Mouse (Mus musculus): ENCODE data around the gene Dagla. TPM values are rescaled to one million over a fixed set of nuclear protein-coding genes. Genes with fewer than 3 reads are reported as not detected.

Dagla gene
- polyA plus RNA-seq, 1 experiment from 2014 or later: 8.9 TPM

DNA sequence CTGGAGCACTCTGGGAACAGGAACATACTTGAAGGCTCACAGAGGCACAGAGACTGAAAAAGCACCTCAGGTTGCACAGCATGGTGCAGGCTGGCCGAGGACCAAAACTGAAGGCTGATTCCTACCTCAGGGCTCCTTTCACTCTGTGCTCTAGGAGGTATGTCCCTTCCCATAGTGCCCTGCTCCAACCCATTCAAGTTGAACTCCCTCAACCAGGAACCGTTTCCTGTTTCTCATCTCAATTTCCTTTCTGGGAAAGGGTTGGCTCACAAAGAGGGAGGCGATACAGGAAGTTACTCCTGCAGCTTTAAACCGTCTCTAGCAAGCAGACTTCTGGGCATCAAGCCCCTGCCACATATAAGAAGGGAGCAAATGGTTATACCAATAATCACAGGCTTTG is 13.1 kb upstream of the Dagla start:
- Histone ChIP-seq H3K4me1 (ENCODE audit: control insufficient read depth, insufficient read depth, low read length) (no peaks in the 10 kb centered on the region), H3K36me3 (ENCODE audit: control insufficient read depth, insufficient read depth, low read length) (no peaks in the 10 kb centered on the region), H3K9me3 (ENCODE audit: control insufficient read depth, low read length) (no peaks in the 10 kb centered on the region), H3K4me2 (ENCODE audit: low read depth, low read length) (no peak overlapping the region), H3K27me3 (ENCODE audit: control insufficient read depth, insufficient read depth, low read length) (no peaks in the 10 kb centered on the region), H3K27ac (ENCODE audit: low read depth, low read length) (no peak overlapping the region), H3K4me3 (ENCODE audit: low read depth, low read length) (no peak overlapping the region), H3K9ac (replicated peaks; ENCODE audit: low read depth, low read length) (no peak overlapping the region)
- no peak for ATAC-seq (ENCODE audit: low read depth)
- 78% methylated on average over 4 of the region's 4 CpGs for WGBS

DNA sequence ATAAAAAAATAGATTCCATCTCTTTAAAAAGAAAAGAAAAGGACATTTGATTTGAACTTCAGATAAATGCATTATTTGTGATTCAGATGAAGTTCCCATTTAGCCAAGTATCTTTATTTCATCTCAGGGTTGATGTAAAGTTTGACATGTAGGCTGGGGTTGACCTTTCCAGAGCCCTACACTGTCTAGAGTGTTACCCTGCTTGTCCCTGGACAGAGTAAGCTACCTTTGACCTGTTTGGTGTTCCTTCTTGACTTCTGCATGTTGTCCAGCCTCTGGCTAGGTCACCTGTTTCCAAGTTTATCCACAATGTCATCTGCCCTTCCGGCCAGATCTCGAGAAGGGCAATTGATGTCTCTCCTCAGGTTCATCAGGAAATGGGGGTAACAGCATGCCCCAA is 12.7 kb upstream of the Dagla start:
- no peak for ATAC-seq (ENCODE audit: low read depth)
- 82% methylated on average over 2 of the region's 2 CpGs for WGBS
- Histone ChIP-seq H3K36me3 (ENCODE audit: control insufficient read depth, insufficient read depth, low read length) (no peaks in the 10 kb centered on the region), H3K27me3 (ENCODE audit: control insufficient read depth, insufficient read depth, low read length) (no peaks in the 10 kb centered on the region), H3K4me3 (ENCODE audit: low read depth, low read length) (no peak overlapping the region), H3K27ac (ENCODE audit: low read depth, low read length) (no peak overlapping the region), H3K4me2 (ENCODE audit: low read depth, low read length) (no peak overlapping the region), H3K9me3 (ENCODE audit: control insufficient read depth, low read length) (no peaks in the 10 kb centered on the region), H3K9ac (replicated peaks; ENCODE audit: low read depth, low read length) (no peak overlapping the region), H3K4me1 (ENCODE audit: control insufficient read depth, insufficient read depth, low read length) (no peaks in the 10 kb centered on the region)

DNA sequence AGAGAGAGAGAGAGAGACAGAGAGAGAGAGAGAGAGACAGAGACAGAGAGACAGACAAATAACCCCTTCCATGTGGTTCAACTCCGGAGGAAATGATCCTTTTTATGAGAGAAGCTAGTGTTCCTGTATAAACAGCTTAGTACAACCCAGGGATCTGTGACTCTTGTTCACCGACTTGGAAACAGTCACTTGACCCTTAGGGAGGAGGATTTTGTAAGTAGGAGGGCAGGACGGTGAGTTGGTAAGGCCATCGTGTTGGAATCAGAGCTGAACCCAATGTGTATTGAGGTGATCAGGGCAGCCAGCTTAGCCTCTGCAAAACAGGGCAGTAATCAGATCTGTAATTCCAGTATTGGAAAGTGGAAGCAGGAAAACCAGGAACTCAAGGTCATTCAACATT is 12.3 kb upstream of the Dagla start:
- H3K27me3 ChIP-seq (ENCODE audit: control insufficient read depth, insufficient read depth, low read length): no peaks in the 10 kb centered on the region
- H3K4me1 ChIP-seq (ENCODE audit: control insufficient read depth, insufficient read depth, low read length): no peaks in the 10 kb centered on the region
- no peaks in the 10 kb centered on the region for H3K9me3 ChIP-seq (ENCODE audit: control insufficient read depth, low read length)
- no peak overlapping the region for H3K27ac ChIP-seq (ENCODE audit: low read depth, low read length)
- no peak overlapping the region for H3K4me2 ChIP-seq (ENCODE audit: low read depth, low read length)
- 73% methylated on average over 4 of the region's 4 CpGs for WGBS
- no peak overlapping the region for H3K9ac ChIP-seq (replicated peaks; ENCODE audit: low read depth, low read length)
- no peaks in the 10 kb centered on the region for H3K36me3 ChIP-seq (ENCODE audit: control insufficient read depth, insufficient read depth, low read length)
- no peak overlapping the region for H3K4me3 ChIP-seq (ENCODE audit: low read depth, low read length)
- no peak for ATAC-seq (ENCODE audit: low read depth)

DNA sequence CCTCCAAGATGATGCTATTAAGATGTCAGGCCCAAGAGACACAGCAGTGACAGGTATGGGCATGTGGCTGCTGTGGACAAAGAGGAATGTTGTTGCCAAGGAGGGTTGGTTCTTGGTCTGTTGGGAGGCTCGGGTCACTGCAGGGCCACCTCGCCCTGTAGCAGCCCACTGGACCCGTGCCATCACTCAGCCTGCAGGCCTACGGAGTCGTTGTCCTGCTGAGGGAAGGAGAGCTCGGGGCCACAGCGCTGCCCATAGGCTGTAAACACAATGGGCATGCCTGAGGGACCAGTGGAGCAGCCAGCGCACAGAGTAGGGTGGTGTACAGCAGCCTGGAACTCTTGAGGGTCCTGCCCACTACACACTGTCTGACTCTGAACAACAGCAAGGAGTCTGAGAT is 7.4 kb upstream of the Dagla start:
- Histone ChIP-seq H3K9me3 (ENCODE audit: control insufficient read depth, low read length) (no peaks in the 10 kb centered on the region), H3K4me3 (ENCODE audit: low read depth, low read length) (no peak overlapping the region), H3K4me1 (ENCODE audit: control insufficient read depth, insufficient read depth, low read length) (no peaks in the 10 kb centered on the region), H3K4me2 (ENCODE audit: low read depth, low read length) (no peak overlapping the region), H3K27me3 (ENCODE audit: control insufficient read depth, insufficient read depth, low read length) (no peaks in the 10 kb centered on the region), H3K9ac (replicated peaks; ENCODE audit: low read depth, low read length) (no peak overlapping the region), H3K36me3 (ENCODE audit: control insufficient read depth, insufficient read depth, low read length) (no peaks in the 10 kb centered on the region), H3K27ac (ENCODE audit: low read depth, low read length) (no peak overlapping the region)
- WGBS: 68% methylated on average over 8 of the region's 8 CpGs
- ATAC-seq (ENCODE audit: low read depth): no peak

DNA sequence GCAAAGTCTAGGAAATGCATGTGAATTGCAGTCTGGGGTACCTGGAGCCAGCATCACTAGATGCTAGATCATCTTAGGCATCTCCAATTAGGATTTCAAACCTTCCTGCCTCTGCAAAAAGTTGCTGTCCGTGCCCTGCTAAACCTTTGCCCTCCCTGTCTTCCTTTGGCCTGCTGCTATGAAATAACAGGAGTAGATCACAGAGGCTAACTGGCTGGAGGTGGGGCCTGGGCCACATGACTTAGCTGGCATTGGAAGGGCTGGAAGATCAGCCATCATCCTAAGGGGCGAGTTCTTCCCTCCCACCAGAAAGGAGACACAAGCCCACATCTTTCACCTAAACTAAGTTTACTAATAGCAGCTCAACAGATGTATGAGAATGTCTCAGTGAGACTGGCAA is 4.3 kb upstream of the Dagla start:
- no peak for ATAC-seq (ENCODE audit: low read depth)
- peaks cover 2% of the 10 kb centered on the region; the same call in 1 of the 2 replicates for H3K4me1 ChIP-seq (ENCODE audit: control insufficient read depth, insufficient read depth, low read length)
- H3K4me3 ChIP-seq (ENCODE audit: low read depth, low read length): no peak overlapping the region
- H3K36me3 ChIP-seq (ENCODE audit: control insufficient read depth, insufficient read depth, low read length): no peaks in the 10 kb centered on the region
- H3K9ac ChIP-seq (replicated peaks; ENCODE audit: low read depth, low read length): no peak overlapping the region
- WGBS: 60% methylated on average over 2 of the region's 2 CpGs
- no peaks in the 10 kb centered on the region for H3K27me3 ChIP-seq (ENCODE audit: control insufficient read depth, insufficient read depth, low read length)
- no peak overlapping the region for H3K27ac ChIP-seq (ENCODE audit: low read depth, low read length)
- no peaks in the 10 kb centered on the region for H3K9me3 ChIP-seq (ENCODE audit: control insufficient read depth, low read length)
- no peak overlapping the region for H3K4me2 ChIP-seq (ENCODE audit: low read depth, low read length)

DNA sequence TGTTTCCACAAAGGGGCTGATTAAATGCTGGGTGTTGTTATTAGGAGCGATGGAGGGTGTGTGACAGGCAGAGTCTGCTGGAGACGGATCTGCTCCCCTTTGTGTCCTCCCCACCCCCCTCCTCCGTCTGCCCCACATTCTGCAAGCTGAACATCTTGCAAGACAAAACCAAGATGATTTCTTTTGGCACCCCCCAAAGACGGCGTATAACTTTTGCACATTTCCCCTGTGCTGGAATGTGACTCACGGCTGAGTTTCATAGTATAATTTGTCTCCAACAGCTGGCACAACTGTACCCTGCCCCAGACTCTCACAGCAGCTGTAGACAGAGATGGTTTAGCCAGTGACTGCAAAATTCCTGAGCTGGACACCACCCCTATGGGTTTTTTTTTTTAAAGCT is 3.3 kb upstream of the Dagla start:
- H3K4me1 ChIP-seq (ENCODE audit: control insufficient read depth, insufficient read depth, low read length): peaks cover 7% of the 10 kb centered on the region; the same call in 1 of the 2 replicates
- H3K36me3 ChIP-seq (ENCODE audit: control insufficient read depth, insufficient read depth, low read length): no peaks in the 10 kb centered on the region
- 50% methylated on average over 6 of the region's 6 CpGs for WGBS
- no peak overlapping the region for H3K4me2 ChIP-seq (ENCODE audit: low read depth, low read length)
- H3K9ac ChIP-seq (replicated peaks; ENCODE audit: low read depth, low read length): no peak overlapping the region
- H3K4me3 ChIP-seq (ENCODE audit: low read depth, low read length): no peak overlapping the region
- no peaks in the 10 kb centered on the region for H3K27me3 ChIP-seq (ENCODE audit: control insufficient read depth, insufficient read depth, low read length)
- H3K27ac ChIP-seq (ENCODE audit: low read depth, low read length): no peak overlapping the region
- no peaks in the 10 kb centered on the region for H3K9me3 ChIP-seq (ENCODE audit: control insufficient read depth, low read length)
- no peak for ATAC-seq (ENCODE audit: low read depth)

DNA sequence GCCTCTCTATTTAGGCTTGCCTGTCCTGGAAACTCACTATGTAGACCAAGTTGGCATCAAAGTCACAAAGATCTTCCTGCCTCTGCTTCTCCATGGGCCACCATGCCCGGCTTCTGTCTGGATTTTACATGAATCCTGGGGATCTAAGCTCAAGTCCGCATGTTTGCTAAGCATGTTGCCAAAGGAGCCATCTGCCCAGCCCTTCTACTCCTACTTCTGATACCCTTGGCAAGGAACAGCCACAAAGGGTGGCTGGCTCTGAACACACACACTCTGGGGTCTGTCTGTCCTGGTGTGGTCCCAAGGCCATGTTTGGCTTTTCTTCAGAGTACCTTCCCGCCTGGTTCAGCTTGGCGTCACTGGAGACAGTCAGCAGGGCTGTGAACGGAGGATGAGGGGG is 2.7 kb upstream of the Dagla start:
- Histone ChIP-seq H3K9me3 (ENCODE audit: control insufficient read depth, low read length) (no peaks in the 10 kb centered on the region), H3K4me2 (ENCODE audit: low read depth, low read length) (no peak overlapping the region)
- no peak for ATAC-seq (ENCODE audit: low read depth)

DNA sequence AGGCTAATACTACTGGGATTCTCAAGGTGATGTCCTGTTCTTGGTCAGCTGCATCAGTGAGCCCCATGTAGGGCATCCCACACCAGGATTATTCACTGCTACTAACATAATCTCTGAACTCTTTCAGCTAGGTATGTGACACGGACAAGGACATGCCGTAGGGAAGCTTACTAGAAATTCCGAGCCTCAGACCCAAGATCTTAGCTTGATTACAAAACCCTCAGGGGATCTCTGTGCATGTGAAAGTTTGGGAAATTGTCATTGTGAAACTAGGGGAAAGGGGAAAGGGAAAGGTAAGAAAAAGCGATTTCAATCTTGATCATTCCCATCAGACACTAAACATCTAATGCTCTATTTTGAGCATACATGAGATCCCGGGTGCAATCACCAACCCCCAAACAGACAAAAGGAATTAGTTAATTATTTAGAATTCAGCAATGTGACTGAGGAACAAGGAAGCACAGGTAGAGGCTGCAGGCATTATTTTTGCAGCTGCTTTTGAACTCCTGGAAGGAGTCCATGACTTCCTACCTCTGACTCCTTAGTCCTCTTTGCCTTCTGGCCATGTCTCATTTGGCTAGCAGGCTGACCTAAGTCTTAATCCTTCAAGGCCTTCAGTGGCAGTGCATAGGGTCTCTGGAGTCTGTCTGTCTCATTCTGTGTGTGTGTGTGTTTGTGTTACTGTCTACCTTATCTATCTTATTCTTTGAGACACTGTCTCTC is 2.0 kb upstream of the Dagla start:
- H3K9me3 ChIP-seq (ENCODE audit: control insufficient read depth, low read length): no peaks in the 10 kb centered on the region
- H3K36me3 ChIP-seq (ENCODE audit: control insufficient read depth, insufficient read depth, low read length): no peaks in the 10 kb centered on the region
- no peak overlapping the region for H3K4me2 ChIP-seq (ENCODE audit: low read depth, low read length)
- H3K9ac ChIP-seq (replicated peaks; ENCODE audit: low read depth, low read length): no peak overlapping the region
- no peak overlapping the region for H3K4me3 ChIP-seq (ENCODE audit: low read depth, low read length)
- H3K27ac ChIP-seq (ENCODE audit: low read depth, low read length): no peak overlapping the region
- WGBS: 92% methylated on average over 5 of the region's 5 CpGs
- H3K4me1 ChIP-seq (ENCODE audit: control insufficient read depth, insufficient read depth, low read length): peaks cover 7% of the 10 kb centered on the region; the same call in 1 of the 2 replicates
- H3K27me3 ChIP-seq (ENCODE audit: control insufficient read depth, insufficient read depth, low read length): no peaks in the 10 kb centered on the region
- ATAC-seq (ENCODE audit: low read depth): no peak

More for the DNA sequence above, 2.7 kb upstream of the Dagla start:
- Histone ChIP-seq H3K27ac (ENCODE audit: low read depth, low read length) (no peak overlapping the region), H3K4me1 (ENCODE audit: control insufficient read depth, insufficient read depth, low read length) (peaks cover 7% of the 10 kb centered on the region; the same call in 1 of the 2 replicates), H3K4me3 (ENCODE audit: low read depth, low read length) (no peak overlapping the region), H3K36me3 (ENCODE audit: control insufficient read depth, insufficient read depth, low read length) (no peaks in the 10 kb centered on the region), H3K27me3 (ENCODE audit: control insufficient read depth, insufficient read depth, low read length) (no peaks in the 10 kb centered on the region), H3K9ac (replicated peaks; ENCODE audit: low read depth, low read length) (no peak overlapping the region)
- 83% methylated on average over 5 of the region's 5 CpGs for WGBS

DNA sequence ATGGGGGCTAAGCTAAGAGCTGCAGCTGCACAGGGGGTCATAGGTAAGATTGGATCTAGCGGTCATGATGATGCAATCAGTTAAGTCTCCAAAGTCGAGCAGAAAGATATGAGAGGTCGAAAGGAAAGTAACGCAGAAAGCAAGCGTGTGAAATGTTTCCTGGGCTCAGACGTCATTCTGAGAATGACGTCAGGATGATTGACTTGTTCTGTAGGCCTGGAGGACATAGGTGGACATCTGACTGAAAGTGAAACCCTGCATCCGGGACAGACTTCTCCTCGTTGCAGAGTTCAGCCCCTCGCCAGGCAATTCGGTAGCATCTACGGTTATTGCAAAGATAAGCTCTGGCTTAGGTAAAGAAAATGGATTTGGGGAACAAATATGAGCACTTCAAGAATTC is 963 bp upstream of the Dagla start:
- peaks cover 7% of the 10 kb centered on the region; the same call in 1 of the 2 replicates for H3K4me1 ChIP-seq (ENCODE audit: control insufficient read depth, insufficient read depth, low read length)
- no peaks in the 10 kb centered on the region for H3K27me3 ChIP-seq (ENCODE audit: control insufficient read depth, insufficient read depth, low read length)
- no peak for ATAC-seq (ENCODE audit: low read depth)
- H3K4me3 ChIP-seq (ENCODE audit: low read depth, low read length): no peak overlapping the region
- H3K9ac ChIP-seq (replicated peaks; ENCODE audit: low read depth, low read length): no peak overlapping the region
- no peak overlapping the region for H3K27ac ChIP-seq (ENCODE audit: low read depth, low read length)
- 86% methylated on average over 12 of the region's 12 CpGs for WGBS
- no peak overlapping the region for H3K4me2 ChIP-seq (ENCODE audit: low read depth, low read length)
- H3K9me3 ChIP-seq (ENCODE audit: control insufficient read depth, low read length): no peaks in the 10 kb centered on the region
- no peaks in the 10 kb centered on the region for H3K36me3 ChIP-seq (ENCODE audit: control insufficient read depth, insufficient read depth, low read length)
